Mouse (Mus musculus) ES-E14 (cell line): ENCODE data around the gene Spsb1. TPM values are rescaled to one million over a fixed set of nuclear protein-coding genes. Genes with fewer than 3 reads are reported as not detected.

ENCODE experiments used
- DNase-seq: peaks from one replicate; pipeline ENCODE4 v3.0.0-alpha.2; 2013; ENCODE audit warnings: low read depth, low spot score
- H3K27ac ChIP-seq: 2 replicates; pipeline ENCODE4 v1.5.1; 2012; ENCODE audit warnings: low read depth, mild to moderate bottlenecking, low read length, moderate library complexity, mixed read lengths; ENCODE audit not compliant: poor library complexity, insufficient read depth, severe bottlenecking
- H3K36me3 ChIP-seq: 2 replicates; pipeline ENCODE4 v1.6.1; 2012; ENCODE audit warnings: mild to moderate bottlenecking, low read length, moderate library complexity, mixed read lengths; ENCODE audit not compliant: control insufficient read depth, poor library complexity, insufficient read depth, severe bottlenecking
- H3K4me1 ChIP-seq, 2 experiments: fragments of 150-350 bp in 1 of 2; sonication (generic) in 1 of 2; 2 replicates each; pipeline ENCODE4 v1.6.1; 2012; ENCODE audit warnings: low read length in 2 of 2, mild to moderate bottlenecking in 1 of 2, mixed read lengths in 1 of 2; ENCODE audit not compliant: control insufficient read depth in 2 of 2, insufficient read depth in 2 of 2, poor library complexity in 1 of 2
- H3K4me3 ChIP-seq, 2 experiments: fragments of 150-350 bp in 1 of 2; sonication (generic) in 1 of 2; 2 replicates each; pipeline ENCODE4 v1.5.1; 2012; ENCODE audit warnings: low read length in 2 of 2, low read depth in 1 of 2, mild to moderate bottlenecking in 1 of 2, mixed read lengths in 1 of 2; ENCODE audit not compliant: insufficient read depth in 1 of 2, poor library complexity in 1 of 2, severe bottlenecking in 1 of 2
- H3K9ac ChIP-seq: 2 replicates; pipeline ENCODE4 v1.6.1; 2012; ENCODE audit warnings: low read depth, mild to moderate bottlenecking, low read length, mixed read lengths; ENCODE audit not compliant: poor library complexity, insufficient read depth, severe bottlenecking
- H3K9me3 ChIP-seq: fragments of 150-350 bp; sonication (generic); 2 replicates; pipeline ENCODE4 v1.6.1; 2012; ENCODE audit warnings: low read depth, mild to moderate bottlenecking, low read length; ENCODE audit not compliant: control insufficient read depth, insufficient read depth
- CHD2 ChIP-seq: IDR thresholded peaks from 2 replicates; pipeline ENCODE4 v1.6.1; 2014; ENCODE audit warnings: mild to moderate bottlenecking, low read depth, low read length, inconsistent platforms
- HCFC1 ChIP-seq: IDR thresholded peaks from 2 replicates; pipeline ENCODE4 v1.6.1; 2012; ENCODE audit warnings: low read length, inconsistent platforms, borderline replicate concordance; ENCODE audit not compliant: insufficient read depth
- MAFK ChIP-seq: IDR thresholded peaks from 2 replicates; pipeline ENCODE4 v1.6.1; 2014; ENCODE audit warnings: mild to moderate bottlenecking, low read depth, low read length, inconsistent platforms; ENCODE audit not compliant: insufficient read depth
- ZC3H11A ChIP-seq: IDR thresholded peaks from 2 replicates; pipeline ENCODE4 v1.6.1; 2012; ENCODE audit warnings: low read depth, mild to moderate bottlenecking, inconsistent platforms, low read length, borderline replicate concordance
- ZNF384 ChIP-seq: IDR thresholded peaks from 2 replicates; pipeline ENCODE4 v1.6.1; 2012; ENCODE audit warnings: low read depth, low read length, inconsistent platforms
- in situ Hi-C, 2 experiments: fragments of 600-800 bp; cut with MboI; formaldehyde crosslinking; loops; one replicate each; pipeline ENCODE4 v1.15.1; 2025; ENCODE audit warnings: low sequenced_read_pairs in 2 of 2, inconsistent platforms in 1 of 2; ENCODE audit not compliant: unreplicated experiment in 2 of 2
- total RNA-seq: library from RNA; depleted of rRNA; stranded (reverse); fragments of 300-350 nt; gene quantifications from 2 replicates; pipeline ENCODE4 v1.2.3, GENCODE M21; 2012

The Spsb1 gene
- total RNA-seq, 1 experiment, result 12.0 TPM

DNA sequence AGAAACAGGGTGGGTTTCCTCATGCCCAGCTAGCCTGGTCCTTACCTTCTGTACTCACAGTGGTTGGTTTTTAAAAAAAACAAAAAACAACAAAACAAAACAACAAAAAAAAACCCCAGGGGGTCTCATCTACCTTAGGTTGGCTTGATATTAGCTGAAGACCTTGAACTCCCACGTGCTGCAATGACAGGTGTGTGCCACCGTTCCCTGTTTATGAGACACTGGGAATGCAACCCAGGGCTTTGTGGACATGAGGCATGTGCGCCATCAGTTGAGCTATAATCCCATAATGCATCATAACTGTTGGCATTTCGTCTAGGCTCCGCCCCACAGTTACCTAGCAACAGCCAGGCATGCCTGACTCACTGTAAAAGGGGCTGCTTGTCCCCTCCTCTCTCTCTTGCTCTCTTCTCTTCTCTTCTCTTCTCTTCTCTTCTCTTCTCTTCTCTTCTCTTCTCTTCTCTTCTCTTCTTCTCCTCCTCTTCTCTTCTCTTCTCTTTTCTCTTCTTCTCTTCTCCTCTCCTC lies 20.9 kb upstream of the Spsb1 start:
- Histone ChIP-seq H3K4me3 (no peak overlapping the region), H3K27ac (no peak overlapping the region), H3K9me3 (no peaks in the 10 kb centered on the region), H3K36me3 (no peaks in the 10 kb centered on the region), H3K4me1 (peaks cover 0 to 7% of the 10 kb centered on the region in 2 experiments; a peak in 2 of 4 replicates), H3K9ac (no peak overlapping the region)
- TF ChIP-seq ZNF384, result no peak
- TF ChIP-seq CHD2, result no peak
- no peak for TF ChIP-seq MAFK
- TF ChIP-seq HCFC1, result no peak
- no peak for TF ChIP-seq ZC3H11A
- no peak for DNase-seq
- in situ Hi-C loops, result loop anchor here in 1 of 2 experiments (10.0 kb wide), 1 partner anchor 141 kb away; no protein-coding TSS in a partner anchor

- Histone ChIP-seq H3K36me3 (no peaks in the 10 kb centered on the region), H3K9me3 (no peaks in the 10 kb centered on the region), H3K9ac (no peak overlapping the region), H3K4me1 (peaks cover 0 to 7% of the 10 kb centered on the region in 2 experiments; a peak in 2 of 4 replicates), H3K27ac (no peak overlapping the region), H3K4me3 (no peak overlapping the region)
- no peak for DNase-seq
- in situ Hi-C loops, result loop anchor here in 1 of 2 experiments (10.0 kb wide), 1 partner anchor 140 kb away; no protein-coding TSS in a partner anchor
- TF ChIP-seq ZNF384 (no peak), HCFC1 (no peak), CHD2 (no peak), ZC3H11A (no peak), MAFK (no peak)
These were observed 20.4 kb upstream of the Spsb1 start for GRCm38 (mm10) chr4:149975291-149975690.

GRCm38 (mm10) chr4:149971393-149971792 lies 16.6 kb upstream of the Spsb1 start:
- H3K4me1 ChIP-seq, result peaks cover 0 to 11% of the 10 kb centered on the region in 2 experiments; a peak in 1 of 4 replicates
- no peak overlapping the region for H3K27ac ChIP-seq
- no peaks in the 10 kb centered on the region for H3K9me3 ChIP-seq

GRCm38 (mm10) chr4:149968526-149968925 lies 13.7 kb upstream of the Spsb1 start:
- Histone ChIP-seq H3K9ac (peak overlapping the region; percentile 33; the same call in 1 of the 2 replicates), H3K4me3 (no peak overlapping the region), H3K4me1 (peaks cover 0 to 11% of the 10 kb centered on the region in 2 experiments; a peak in 1 of 4 replicates), H3K9me3 (no peaks in the 10 kb centered on the region), H3K36me3 (no peaks in the 10 kb centered on the region), H3K27ac (no peak overlapping the region)
- TF ChIP-seq MAFK (no peak), ZC3H11A (no peak), ZNF384 (no peak), HCFC1 (no peak)
- in situ Hi-C loops, result no loop called here
- DNase-seq, result no peak

More at GRCm38 (mm10) chr4:149971393-149971792, 16.6 kb upstream of the Spsb1 start:
- in situ Hi-C loops, result loop anchor here in 1 of 2 experiments (10.0 kb wide), 1 partner anchor 137 kb away; no protein-coding TSS in a partner anchor
- no peak for DNase-seq
- Histone ChIP-seq H3K36me3 (no peaks in the 10 kb centered on the region), H3K9ac (no peak overlapping the region), H3K4me3 (no peak overlapping the region)
- TF ChIP-seq MAFK, result no peak
- no peak for TF ChIP-seq HCFC1
- peak; percentile 85; the same call in 1 of the 2 replicates for TF ChIP-seq ZNF384
- no peak for TF ChIP-seq ZC3H11A

DNA sequence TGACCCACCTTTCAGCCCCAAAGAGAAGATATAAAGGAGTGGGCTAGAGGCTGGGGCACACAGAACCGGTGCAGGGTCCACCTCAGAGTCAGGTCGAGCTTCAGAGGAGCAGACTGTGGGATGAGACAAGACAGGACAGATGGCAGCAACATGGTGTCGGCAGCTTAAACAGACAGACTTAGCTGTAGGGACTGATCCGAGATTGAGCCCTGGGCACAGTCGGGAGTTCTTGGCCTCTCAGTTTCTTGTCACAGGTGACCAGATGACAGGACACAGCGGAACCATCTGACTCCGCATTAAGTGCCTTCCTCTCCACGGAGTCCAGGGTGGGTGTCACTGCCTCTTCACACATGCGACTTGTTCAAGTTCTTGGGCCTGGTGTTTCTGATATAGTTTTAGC lies 12.1 kb upstream of the Spsb1 start:
- Histone ChIP-seq H3K9ac (no peak overlapping the region), H3K9me3 (no peaks in the 10 kb centered on the region), H3K27ac (no peak overlapping the region), H3K4me3 (no peak overlapping the region), H3K4me1 (peaks cover 0 to 11% of the 10 kb centered on the region in 2 experiments; a peak in 1 of 4 replicates), H3K36me3 (no peaks in the 10 kb centered on the region)
- TF ChIP-seq ZNF384 (no peak), ZC3H11A (no peak), HCFC1 (no peak), CHD2 (no peak), MAFK (no peak)
- in situ Hi-C loops, result no loop called here
- DNase-seq, result no peak
